Mouse (Mus musculus): Measurements from ENCODE around the gene Abracl.
A peak's percentile ranks its signal among the peaks of the same experiment; 100 is the strongest.

The Abracl gene

DNA sequence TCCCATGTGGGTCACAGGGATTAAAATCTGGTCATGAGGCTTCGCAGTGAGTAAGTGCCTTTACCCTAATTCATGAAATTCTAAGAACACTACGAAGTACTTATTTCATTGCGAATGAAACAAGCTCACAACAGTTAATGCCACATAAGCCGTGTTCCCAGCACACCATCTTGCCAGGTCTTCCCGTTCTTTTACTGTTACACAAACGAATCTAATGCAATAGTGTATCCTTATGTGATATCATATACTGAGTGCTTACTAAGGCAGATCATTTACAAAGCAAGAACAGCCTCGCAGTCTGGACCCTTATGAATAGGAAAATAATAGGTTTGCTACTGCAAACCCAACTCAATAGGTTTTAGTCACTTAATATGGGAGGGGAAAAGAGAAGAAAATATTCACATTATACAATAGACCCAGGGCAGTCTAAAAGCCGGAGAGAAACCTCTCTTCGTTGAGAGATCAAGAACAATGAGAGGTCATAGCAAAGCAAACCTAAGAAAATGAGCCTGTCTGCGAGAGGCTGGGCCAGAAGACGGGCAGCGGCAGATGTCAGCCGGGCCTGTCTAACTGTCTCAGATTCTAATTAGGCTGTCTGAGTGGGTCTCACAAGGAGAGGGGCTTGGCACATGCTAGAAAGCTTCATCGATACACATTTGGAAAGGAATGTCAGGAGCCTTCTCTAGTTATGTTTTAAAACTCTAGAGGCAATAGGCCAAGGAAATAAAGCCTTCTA is 1.3 kb downstream of the Abracl start:
- peak in 1 of 2 experiments; percentile 2 for DNase-seq (ENCODE audit: low spot score in 2 of 2)

DNA sequence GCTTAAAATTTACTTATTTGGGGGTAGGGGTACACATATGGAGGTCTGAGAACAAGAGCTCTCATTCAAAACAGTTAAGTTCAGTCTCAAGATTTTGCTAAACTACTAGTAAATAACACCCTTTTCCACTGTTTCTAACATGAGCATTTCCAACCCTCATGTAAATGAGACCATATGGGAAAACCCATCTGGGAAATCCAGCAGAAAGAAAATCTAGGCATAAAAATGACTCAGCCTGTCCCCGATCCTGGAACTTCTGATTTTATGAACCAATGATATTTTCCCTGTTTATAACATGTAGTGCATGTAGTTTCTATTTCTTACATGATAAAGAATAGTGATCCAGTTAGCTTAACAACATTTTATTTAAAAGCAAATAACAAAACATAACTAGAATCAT is 2.2 kb downstream of the Abracl start:
- no peak for DNase-seq (ENCODE audit: low spot score in 2 of 2)

DNA sequence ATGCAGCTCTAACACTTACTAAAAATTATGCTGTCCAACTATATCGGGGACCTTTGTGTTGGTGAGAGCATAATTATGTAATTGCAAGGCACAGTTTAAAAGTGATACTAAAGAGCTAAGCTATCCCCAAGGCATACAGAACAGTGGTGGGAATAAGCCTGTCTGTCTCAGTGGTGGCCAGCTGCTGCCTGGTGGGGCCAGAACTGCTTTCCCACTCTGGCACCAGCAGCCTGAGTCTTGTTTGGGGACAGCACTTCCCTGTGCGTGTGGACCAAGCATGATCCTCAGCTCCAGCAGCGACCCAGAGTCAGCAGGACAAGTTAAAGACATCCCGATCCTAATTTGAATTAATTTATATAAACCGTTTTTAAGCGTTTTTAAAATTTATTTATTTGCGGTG is 2.6 kb downstream of the Abracl start:
- DNase-seq (ENCODE audit: low spot score in 2 of 2) = no peak

- DNase-seq (ENCODE audit: low spot score in 2 of 2) = no peak
Observed at GRCm38 (mm10) chr10:18011761-18012160, 11.3 kb downstream of the Abracl start.

DNA sequence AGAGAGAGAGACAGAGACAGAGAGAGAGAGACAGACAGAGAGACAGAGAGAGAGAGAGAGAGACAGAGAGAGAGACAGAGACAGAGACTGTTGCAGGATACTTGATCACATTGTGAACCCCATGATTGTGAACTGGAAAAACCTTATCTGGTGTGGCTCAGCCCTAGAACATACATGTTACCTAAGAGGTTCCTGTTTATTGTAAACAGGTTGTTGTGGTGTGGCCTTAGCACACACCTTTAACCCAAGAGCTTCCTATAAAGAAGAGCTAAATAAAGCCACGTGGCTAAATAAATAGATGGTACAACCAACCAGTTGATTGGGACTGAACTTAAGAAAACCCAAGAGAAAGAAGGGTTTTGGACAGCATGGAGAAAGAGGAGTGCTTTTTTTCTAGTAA is 13.3 kb downstream of the Abracl start:
- no peak for DNase-seq (ENCODE audit: low spot score in 2 of 2)

GRCm38 (mm10) chr10:18008118-18008517 is 15.0 kb downstream of the Abracl start:
- no peak for DNase-seq (ENCODE audit: low spot score in 2 of 2)

- DNase-seq (ENCODE audit: low spot score in 2 of 2) = no peak
Observed at GRCm38 (mm10) chr10:18007243-18007642, 15.8 kb downstream of the Abracl start.

DNA sequence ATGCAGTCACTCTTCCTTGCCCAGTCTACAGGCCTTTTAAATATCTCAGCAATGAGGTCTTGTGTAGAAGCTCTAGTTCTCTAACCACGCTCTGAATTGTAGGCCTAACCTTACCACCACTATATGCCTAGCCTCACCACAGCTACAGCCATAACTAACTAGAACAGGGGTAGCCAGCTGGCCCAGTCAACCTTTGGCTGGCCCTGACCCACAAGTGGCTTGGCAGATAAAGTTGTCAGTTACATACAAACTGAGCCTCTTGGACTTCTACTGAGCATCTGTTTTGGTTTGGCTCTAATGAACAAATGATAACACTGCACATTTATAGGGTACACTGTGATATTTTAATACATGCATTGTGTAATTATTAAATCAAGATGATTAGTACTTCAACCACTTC is 16.3 kb downstream of the Abracl start:
- DNase-seq (ENCODE audit: low spot score in 2 of 2) = no peak

DNA sequence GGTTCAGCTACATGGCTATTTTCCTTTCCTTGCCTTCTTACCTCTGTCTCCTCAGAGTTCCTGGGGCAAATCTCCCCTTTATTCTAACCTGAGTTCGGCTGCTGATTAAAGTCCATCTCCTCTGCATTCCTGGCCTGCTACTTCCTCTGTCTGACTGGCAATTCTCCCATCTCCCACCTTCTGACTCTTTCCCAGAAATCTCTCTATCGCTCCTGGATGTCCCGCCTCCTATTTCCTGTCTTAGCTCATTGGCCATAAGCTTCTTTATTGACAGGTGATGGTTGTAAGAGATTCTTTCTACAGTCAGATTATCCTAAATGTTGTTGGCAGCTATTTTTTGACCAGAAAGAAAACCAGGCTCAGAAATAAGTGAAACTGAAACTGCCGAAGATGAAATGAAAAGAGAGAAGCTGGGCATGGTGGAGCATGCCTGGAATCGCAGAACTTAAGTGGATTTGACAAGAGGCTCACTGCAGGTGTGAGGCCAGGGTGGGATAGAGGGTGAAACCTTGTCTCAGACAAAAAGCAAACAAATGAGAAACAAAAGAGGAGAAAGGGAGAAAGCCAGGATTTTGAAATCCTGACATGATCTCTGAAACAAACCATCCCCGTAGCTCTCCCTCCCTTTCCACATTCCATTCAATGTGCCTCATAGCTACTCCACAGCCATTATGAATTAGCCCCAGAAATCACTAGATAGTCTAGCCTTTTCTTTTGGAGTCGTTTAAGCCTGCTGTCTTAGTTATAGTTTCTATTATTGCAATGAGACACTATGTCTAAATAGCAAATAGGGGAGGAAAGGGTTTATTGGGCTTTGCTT is 17.7 kb downstream of the Abracl start:
- no peak for DNase-seq (ENCODE audit: low spot score in 2 of 2)

DNA sequence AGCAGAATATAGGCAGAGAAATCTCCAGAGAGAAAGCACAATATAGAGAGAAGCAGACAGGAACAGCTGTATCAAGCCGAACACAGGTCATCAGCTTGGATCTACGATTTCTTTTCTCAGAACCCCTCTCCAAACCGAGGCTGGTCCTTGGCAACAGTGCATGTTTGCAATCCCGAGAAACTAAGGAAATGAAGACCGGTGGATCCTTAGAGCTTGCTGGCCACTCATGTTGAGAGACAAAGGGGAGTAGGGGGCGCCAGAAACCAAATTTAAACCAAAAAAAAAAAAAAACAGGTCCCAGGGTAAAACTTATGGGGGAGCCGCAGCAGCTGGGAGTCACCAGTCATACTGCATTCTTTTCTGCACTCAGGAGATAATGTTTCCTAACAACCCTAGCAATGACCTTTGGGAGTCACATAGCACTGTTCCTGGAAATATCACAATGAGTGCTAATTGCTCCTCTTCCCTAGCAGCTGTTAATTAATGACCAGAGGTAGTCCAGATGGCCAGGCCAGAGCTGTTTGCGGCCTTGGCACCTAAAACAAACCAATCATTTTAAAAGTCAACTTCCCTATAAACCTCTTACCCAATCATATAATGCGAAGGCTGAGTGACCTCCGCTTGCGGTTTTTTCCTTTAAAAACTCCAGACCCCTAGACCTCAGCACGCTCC is 19.0 kb downstream of the Abracl start:
- DNase-seq (ENCODE audit: low spot score in 2 of 2) = no peak

DNA sequence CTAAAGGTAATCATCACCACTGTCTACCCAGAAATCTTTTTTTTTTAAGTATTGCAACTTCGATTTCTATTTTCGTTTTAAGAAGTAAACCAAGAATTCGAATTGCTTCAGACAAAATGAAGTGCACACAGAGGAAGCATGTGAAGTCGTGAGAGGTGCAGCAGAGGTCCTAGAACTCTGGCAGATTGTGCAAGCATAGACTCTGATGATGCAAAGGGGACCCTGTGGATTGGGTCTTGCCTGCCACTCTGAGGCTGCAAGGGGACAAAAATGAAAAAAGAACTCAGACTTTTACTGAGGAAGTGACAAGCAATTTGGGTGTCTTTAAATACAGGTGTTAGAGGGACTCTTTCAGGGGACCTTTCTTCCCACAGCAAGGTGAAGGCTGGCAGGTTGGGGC is 32.5 kb downstream of the Abracl start:
- no peak for DNase-seq (ENCODE audit: low spot score in 2 of 2)

DNA sequence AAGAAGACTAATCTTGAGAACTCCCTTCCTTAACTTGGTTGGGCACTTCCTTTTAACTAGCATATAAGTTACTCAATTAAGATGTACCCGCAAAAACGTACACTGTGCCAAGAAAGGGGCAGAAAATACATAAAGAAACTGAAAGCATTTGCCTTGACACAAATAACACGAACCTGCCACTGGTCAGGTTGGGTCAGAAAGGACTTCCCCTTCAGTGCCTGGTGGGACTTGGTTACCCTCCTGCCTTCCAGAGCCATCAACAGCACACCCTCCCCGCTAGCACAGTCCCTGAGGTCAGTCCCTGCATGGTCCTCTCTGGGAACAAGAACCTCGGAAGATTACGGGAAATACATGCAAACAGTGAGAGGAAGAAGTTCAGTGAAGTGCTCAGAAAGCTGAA is 34.0 kb downstream of the Abracl start:
- DNase-seq (ENCODE audit: low spot score in 2 of 2) = no peak

- DNase-seq (ENCODE audit: low spot score in 2 of 2) = no peak
Observed at GRCm38 (mm10) chr10:17987823-17988423, 35.2 kb downstream of the Abracl start.

DNA sequence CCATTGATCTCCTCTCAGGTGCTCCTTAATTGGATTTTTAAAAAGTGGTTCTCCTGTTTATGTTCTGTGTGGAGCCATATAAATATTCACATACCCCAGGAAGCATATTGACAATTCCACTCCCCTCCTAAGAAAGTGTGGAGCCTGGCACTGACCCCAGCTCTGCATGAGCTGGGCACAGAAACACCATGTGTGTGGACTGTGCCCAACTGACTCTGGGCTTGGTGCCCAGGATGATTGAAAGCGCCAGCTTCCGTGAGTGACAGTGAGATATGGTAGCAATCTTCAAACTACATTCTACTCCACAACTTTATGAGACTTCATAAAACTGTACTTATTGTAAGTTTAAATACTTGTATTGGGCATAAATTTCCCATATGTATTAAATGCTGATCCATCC is 39.8 kb downstream of the Abracl start:
- DNase-seq (ENCODE audit: low spot score in 2 of 2) = no peak

DNA sequence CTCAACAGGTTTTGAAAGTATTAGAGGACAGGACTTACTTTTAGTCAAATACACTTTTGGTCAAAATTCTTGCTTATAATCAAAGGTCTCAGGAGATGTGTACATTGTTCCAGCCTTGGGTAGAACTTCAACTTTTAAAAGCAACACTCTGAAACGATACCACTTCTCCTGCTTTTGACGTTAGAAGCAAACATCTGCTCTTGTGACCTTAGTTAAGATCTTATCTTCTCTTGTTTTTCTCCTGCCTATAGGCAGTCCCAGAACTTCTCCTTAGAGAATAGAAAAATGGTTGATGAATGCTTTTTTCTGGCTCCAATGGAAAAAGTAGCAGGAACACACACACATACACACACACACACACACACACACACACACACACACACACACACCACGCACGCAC is 57.0 kb downstream of the Abracl start:
- DNase-seq (ENCODE audit: low spot score in 2 of 2) = no peak
